Mouse (Mus musculus) kidney, adult 18-20 months (tissue): ENCODE results near the gene Cfap65.

Experiments used
- DNase-seq: peaks from one replicate; pipeline ENCODE4 v3.0.0; 2021

Gene Cfap65

DNA sequence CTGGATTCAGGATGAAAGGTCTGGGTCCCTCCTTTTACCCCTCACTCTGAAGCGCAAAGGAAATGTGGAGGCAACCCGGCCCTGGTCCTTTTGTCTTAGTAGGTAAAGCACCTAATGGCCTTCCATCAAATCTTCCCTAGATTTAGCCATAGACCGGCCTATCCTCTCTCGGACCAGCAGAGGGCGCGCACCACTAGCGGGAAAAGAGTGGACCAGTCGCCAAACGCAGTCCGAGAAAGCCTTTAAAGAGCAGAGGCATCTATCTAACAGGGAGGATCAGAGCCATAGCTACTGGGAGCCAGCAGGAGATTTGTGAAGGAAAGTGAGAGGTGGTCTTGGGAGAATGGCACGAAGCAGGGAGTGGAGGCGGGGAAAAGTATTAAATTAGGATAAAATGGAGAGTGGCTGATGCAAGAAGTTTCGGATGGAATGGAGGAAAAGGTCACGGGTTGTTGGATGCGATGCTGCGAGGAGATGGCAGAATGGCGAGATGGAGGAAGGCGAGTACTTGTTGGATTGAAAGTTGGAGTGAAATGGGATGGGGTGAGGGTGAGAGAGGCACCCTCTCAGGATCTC is 54.5 kb downstream of the Cfap65 start:
- peak; percentile 76 for DNase-seq

DNA sequence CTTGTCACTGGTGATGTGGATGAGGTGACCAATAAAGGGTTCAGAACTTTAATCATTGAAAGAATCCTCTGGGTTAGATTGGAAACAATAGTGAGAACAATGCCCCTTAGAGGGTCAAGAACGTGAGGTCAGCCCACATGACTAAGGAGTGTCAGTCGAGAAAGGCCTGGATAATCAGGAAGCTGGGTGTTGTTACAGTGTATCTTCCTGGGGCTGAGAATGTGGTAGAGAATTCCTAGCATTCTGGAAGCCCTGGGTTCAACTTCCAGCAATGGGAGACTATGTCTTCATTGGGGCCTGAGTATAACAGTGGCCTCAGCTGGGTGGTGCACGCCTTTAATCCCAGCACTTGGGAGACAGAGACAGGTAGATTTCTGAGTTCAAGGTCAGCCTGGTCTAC is 58.2 kb downstream of the Cfap65 start:
- no peak for DNase-seq

DNA sequence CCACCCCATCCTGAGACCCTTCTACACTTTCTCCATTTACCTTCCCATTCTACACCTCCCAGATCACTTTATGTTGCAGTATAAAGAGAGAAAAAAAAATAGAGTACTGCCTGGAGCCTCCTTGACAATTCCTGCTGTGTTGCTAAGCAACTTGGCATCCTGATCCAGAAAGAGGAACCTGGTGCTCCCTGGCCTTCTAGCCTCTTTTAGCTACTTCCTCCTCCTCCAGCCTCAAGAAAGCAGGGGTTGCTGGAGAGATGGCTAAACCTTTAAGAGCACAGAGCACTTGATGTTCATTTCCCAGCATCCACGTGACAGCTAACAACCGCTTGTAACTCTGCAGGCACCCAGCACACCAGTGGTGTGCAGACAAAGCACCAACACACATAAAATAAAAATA is 63.2 kb downstream of the Cfap65 start:
- no peak for DNase-seq

DNA sequence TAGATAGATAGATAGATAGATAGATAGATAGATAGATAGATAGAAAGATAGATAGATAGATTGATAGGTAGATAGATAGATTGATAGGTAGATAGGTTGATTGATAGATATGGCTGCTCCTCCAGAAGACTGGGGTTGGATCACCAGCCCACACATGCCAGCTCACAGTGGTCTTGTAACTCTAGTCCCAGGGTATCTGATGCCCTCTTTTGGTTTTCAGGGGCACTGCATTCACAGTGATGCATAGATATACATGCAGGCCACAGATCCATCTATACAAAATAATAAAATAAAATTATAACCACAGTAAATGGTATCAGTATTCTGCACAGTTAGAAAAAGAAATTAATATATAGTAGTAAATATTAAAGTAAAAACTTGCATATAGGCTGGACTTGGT is 73.6 kb downstream of the Cfap65 start:
- no peak for DNase-seq

DNA sequence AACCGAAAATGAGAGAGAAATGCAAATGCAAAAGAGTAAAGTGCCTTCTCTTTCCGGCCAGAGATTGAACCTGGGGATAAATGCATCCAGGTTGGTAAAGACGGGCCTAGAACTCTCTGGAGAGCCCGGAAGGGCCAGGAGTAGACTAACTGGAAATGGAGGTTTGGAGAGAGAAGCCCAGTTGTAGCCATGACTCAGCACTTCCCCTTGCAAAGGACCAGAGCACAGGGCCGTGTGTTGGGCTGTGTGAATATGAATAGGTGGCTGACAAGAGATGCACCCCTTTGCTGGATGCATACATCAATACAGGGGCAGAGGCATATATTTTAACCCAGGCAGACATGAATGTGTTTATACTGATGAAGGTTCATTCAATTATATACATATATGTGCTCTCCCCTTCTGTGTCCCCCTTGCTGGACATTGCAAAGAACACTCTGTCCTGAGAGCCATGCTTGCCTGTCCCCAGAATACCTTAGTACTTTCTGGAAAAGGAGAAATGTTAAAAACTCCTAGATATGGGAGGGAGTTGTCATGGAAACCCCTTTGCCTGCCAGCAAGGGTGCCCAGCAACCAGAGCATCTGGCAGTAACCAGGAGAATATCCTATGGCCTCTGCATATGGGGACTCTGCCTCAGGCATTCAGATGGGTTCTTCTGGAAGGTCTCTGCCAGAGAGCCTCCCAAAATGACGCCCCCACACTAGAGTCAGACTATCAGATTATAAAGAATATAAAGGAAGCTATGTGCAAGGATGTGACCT is 76.0 kb downstream of the Cfap65 start:
- no peak for DNase-seq

DNA sequence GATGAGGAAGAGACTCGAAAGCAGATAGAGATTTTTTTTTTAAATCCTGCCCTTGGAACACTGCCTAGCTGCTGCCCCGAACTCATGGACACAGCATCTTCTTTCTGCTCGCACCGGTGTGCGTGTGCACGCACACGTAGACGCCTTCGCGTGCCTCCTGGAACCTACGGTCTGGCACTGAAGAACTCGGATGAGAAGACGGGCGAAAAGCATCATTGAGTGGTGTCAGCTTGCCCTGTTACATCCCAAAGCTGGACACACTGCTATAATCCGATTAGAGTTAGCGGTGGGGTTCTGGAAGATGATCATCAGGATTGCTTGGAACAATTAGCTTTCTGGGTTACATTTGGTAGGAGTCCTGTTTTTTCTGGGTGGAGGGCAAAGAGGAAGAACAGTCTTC is 76.6 kb downstream of the Cfap65 start:
- no peak for DNase-seq

DNA sequence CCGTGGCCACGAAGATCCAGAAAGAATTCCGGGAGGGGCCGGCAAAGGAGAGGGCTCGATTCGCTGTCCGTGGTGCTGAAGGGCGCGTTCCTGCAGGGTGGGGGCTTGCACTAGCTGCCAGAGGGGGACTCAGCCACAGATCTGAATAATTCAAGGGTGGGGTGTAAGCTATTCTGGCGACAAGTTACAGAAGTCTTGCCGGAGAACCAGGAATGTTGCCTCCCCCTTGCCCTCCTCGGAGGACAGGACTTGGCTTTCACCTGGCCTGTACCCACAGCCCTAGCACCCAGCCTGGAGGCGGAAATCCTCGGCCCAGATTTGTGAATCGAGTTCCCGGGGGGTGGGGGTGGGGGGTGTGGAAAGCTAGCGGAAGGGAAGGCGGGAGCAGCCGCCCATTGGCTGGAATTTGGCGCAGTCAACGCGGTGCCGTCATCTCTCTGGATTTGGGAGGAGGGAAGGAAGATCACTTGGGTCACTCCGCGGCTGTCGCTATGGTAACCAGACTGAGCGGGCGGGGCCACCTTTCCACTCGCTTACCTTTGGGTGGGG is 77.2 kb downstream of the Cfap65 start:
- DNase-seq = peak; percentile 48

DNA sequence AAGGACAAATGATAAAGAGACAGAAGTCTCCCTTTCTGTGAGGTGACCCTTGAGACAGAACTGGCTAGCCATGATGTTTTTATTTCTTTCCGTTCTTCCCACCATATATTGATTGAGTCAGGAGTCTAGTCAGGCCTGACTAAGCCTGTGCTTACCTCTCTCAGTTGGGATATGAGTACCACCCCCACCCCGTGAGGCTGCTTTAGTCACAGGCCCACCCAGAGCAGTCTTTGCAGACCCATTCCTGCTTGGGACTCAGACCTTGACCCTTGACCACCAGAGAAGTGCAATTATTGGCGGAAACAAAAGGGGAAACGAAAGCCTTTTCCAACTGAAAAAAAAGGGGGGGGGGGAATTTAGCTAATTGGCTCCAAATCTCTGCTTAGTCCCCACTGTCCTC is 77.7 kb downstream of the Cfap65 start:
- DNase-seq = no peak

DNA sequence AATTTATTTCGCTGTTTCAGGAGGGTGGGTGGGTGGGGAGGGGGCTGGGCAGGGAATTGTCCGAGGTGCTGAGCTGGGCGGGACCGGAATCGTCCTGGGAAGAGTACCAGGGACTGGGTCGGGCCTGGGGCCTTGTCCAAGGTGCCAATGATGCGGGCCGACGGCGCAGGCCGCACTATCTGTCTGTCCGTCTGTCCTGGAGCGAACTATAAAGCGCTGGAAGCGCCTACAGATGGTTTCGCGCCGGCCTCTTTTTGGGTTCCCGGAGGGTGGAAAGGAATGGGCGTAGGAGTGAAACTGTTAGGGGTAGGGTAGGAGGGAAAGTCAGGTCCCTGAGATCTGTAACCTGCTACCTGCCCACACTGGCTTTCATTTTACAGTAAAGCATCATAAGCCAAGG is 78.2 kb downstream of the Cfap65 start:
- DNase-seq = no peak

DNA sequence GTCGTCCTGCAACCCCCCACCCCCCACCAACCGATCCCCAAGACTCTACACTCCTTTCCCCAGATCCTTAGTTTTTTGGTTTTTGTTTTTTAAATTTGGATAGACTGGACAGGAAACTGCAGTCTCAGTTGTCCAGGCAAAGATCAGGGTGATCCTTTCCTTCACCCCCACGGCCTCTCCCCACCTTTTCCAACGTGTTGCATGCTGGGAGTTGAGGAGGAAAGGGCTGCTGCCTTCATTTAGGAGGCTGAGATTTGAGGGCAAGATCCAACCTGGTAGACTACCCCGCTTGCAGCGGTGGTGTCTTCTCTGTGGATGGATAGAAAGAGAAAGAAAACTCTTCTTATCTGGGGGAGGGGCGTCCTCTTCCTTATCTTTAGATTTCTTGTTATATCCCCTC is 78.6 kb downstream of the Cfap65 start:
- DNase-seq = no peak

DNA sequence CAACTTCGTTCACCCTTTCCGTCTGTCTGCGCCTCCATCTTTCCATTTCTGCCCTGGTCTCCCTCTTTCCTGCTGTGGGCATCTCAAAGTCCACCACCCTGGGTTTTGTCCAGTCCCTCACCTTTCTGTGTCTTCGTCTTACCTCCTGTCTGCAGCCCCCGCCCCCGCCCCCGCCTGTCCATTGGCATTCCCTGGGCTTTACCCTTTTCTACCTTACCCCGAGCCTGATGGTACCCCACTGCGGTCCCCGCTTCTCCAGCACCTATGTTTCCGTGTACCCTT is 79.0 kb downstream of the Cfap65 start:
- no peak for DNase-seq

DNA sequence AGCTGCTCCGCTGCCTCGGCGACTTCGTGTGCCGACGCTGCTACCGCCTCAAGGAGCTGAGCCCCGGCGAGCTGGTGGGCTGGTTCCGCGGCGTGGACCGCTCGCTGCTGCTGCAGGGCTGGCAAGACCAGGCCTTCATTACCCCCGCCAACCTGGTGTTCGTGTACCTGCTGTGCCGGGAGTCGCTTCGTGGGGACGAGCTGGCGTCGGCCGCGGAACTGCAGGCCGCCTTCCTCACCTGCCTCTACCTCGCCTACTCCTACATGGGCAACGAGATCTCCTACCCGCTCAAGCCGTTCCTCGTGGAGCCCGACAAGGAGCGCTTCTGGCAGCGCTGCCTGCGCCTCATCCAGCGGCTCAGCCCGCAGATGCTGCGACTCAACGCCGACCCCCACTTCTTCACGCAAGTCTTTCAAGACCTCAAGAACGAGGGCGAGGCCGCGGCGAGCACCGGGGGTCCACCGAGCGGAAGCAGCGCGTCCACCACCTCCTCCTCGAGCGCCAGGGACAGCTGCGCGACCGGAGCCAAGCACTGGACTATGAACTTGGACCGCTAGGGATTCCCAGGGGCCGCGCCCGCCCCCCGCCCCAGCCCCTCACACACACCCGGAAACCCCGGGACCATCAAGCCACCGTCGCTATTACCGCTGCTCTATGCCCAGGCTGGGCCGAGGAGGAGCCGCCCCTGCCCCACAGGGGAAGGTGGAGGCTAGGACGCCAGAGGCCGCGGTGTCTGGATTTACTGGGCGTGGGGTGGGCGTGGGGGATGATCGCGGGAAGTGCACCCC is 79.6 kb downstream of the Cfap65 start:
- no peak for DNase-seq

DNA sequence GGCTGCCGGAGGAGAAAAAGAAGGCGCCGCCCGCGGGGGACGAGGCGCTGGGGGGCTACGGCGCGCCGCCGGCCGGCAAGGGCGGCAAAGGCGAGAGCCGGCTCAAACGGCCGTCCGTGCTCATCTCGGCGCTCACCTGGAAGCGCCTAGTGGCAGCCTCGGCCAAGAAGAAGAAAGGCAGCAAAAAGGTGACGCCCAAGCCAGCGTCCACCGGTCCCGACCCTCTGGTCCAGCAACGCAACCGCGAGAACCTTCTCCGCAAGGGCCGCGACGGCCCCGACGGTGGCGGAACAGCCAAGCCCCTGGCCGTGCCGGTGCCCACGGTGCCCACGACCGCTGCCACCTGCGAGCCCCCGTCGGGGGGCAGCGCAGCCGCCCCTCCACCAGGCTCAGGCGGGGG is 80.2 kb downstream of the Cfap65 start:
- peak; percentile 12 for DNase-seq

DNA sequence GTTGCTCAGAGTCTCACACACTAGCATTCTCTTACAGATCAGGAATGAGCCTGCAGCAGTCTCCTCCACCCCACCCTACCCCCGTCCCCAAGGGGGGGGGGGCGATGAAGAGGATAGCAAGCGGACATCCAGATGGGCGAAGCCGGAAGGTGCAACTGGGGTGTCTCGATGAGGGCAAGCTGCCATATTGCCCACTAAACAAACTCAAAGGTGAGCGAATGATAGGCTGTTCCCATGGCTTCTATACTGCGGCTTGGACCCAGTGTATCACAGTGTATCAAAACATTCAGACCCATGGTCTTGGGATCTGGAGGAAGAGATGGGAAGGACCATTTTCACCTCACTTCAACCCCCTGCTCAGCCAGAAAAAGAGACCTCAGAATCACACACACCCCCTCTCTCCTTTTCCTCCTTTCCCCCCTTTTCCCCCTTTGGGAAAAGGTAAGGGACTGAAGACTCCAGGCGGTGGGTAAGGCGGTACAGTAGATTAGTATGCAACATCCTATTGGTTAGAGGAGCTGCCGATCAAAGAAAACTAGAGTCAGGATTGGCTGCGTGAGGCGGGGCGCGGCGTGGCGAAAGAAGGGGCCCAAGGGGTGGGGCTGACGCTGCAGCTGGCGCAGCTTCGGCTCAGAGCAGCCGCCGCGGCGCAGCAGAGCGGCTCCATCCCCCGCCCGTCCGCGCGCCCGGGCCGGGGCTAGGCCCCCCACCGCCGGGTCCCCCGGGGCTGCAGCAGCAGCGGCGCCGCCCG is 80.9 kb downstream of the Cfap65 start, which contains the start of gene Cdk5r2:
Gene Cdk5r2, plus strand, starts transcription at position 629 of the 751 bp plus-strand sequence.
- DNase-seq = peak; percentile 81
